Mouse (Mus musculus) E14TG2a.4 (cell line): ENCODE data around the gene Tdrd1.

Experiments
- H3K27me3 ChIP-seq: 2 replicates; pipeline ENCODE4 v1.6.1; 2014; ENCODE audit warnings: low read length, control low read depth; ENCODE audit not compliant: insufficient read depth
- H3K36me3 ChIP-seq: 2 replicates; pipeline ENCODE4 v1.6.1; 2014; ENCODE audit warnings: low read length, control low read depth; ENCODE audit not compliant: insufficient read depth
- H3K4me1 ChIP-seq: replicated peaks from 2 replicates; pipeline ENCODE4 v1.6.1; 2014; ENCODE audit warnings: low read depth, low read length, control low read depth
- H3K4me3 ChIP-seq: replicated peaks from 2 replicates; pipeline ENCODE4 v1.5.1; 2014; ENCODE audit warnings: mild to moderate bottlenecking, low read length
- H3K9me3 ChIP-seq: 2 replicates; pipeline ENCODE4 v1.6.1; 2014; ENCODE audit warnings: low read length, control low read depth
- CTCF ChIP-seq: conservative IDR thresholded peaks from 2 replicates; pipeline ENCODE4 v1.5.1; 2014; ENCODE audit warnings: low read length
- NANOG ChIP-seq: IDR thresholded peaks from 2 replicates; pipeline ENCODE4 v1.6.1; 2014; ENCODE audit warnings: borderline replicate concordance, low read length, mixed read lengths
- POU5F1 ChIP-seq: IDR thresholded peaks from 2 replicates; pipeline ENCODE4 v1.6.1; 2014; ENCODE audit warnings: low read length, borderline replicate concordance

Gene Tdrd1

GRCm38 (mm10) chr19:56821040-56821797 lies 4.8 kb upstream of the Tdrd1 start:
- Histone ChIP-seq H3K9me3 (no peaks in the 10 kb centered on the region), H3K4me1 (peaks cover 29% of the 10 kb centered on the region), H3K4me3 (peak overlapping the region; percentile 99), H3K27me3 (peaks cover 28% of the 10 kb centered on the region), H3K36me3 (peaks cover 15% of the 10 kb centered on the region)
- TF ChIP-seq POU5F1 (no peak), CTCF (no peak), NANOG (no peak)

- Histone ChIP-seq H3K27me3 (peaks cover 35% of the 10 kb centered on the region), H3K4me3 (peak within 1 kb of the TSS; percentile 99), H3K36me3 (peaks cover 15% of the 10 kb centered on the region), H3K9me3 (no peaks in the 10 kb centered on the region), H3K4me1 (peaks cover 30% of the 10 kb centered on the region)
- TF ChIP-seq POU5F1 (no peak), NANOG (no peak), CTCF (no peak)
Measured at GRCm38 (mm10) chr19:56821798-56822447, 4.1 kb upstream of the Tdrd1 start, which contains the start of gene Ccdc186. TSS of gene Ccdc186 (minus strand) at chr19:56822190.

GRCm38 (mm10) chr19:56822448-56822836 lies 3.6 kb upstream of the Tdrd1 start:
- Histone ChIP-seq H3K4me1 (peaks cover 26% of the 10 kb centered on the region), H3K9me3 (no peaks in the 10 kb centered on the region), H3K27me3 (peaks cover 40% of the 10 kb centered on the region), H3K4me3 (peak overlapping the region; percentile 99), H3K36me3 (peaks cover 14% of the 10 kb centered on the region)
- TF ChIP-seq CTCF (no peak), POU5F1 (no peak), NANOG (no peak)

GRCm38 (mm10) chr19:56828305-56828704 lies 2.3 kb downstream of the Tdrd1 start:
- Histone ChIP-seq H3K36me3 (no peaks in the 10 kb centered on the region), H3K4me1 (0 out of 2 replicates have a peak, but pooled peaks cover 3% of the 10 kb centered on the region), H3K9me3 (no peaks in the 10 kb centered on the region), H3K27me3 (peaks cover 64% of the 10 kb centered on the region), H3K4me3 (no peak overlapping the region)
- no peak for TF ChIP-seq NANOG
- TF ChIP-seq CTCF, result no peak
- TF ChIP-seq POU5F1, result no peak

GRCm38 (mm10) chr19:56829267-56829666 lies 3.3 kb downstream of the Tdrd1 start:
- Histone ChIP-seq H3K36me3 (no peaks in the 10 kb centered on the region), H3K4me1 (0 out of 2 replicates have a peak, but pooled peaks cover 3% of the 10 kb centered on the region), H3K4me3 (no peak overlapping the region), H3K27me3 (peaks cover 57% of the 10 kb centered on the region), H3K9me3 (no peaks in the 10 kb centered on the region)
- TF ChIP-seq POU5F1, result no peak
- TF ChIP-seq CTCF, result no peak
- no peak for TF ChIP-seq NANOG

- no peaks in the 10 kb centered on the region for H3K36me3 ChIP-seq
- TF ChIP-seq NANOG (no peak), CTCF (no peak), POU5F1 (no peak)
Measured at GRCm38 (mm10) chr19:56830163-56830562, 4.2 kb downstream of the Tdrd1 start.

GRCm38 (mm10) chr19:56835340-56835739 lies 9.3 kb downstream of the Tdrd1 start:
- TF ChIP-seq POU5F1 (no peak), CTCF (no peak), NANOG (no peak)
- Histone ChIP-seq H3K36me3 (no peaks in the 10 kb centered on the region), H3K27me3 (peaks cover 10% of the 10 kb centered on the region; the same call in 1 of the 2 replicates), H3K4me1 (no peaks in the 10 kb centered on the region), H3K9me3 (no peaks in the 10 kb centered on the region), H3K4me3 (no peak overlapping the region)

More at GRCm38 (mm10) chr19:56830163-56830562, 4.2 kb downstream of the Tdrd1 start:
- H3K4me3 ChIP-seq, result no peak overlapping the region
- peaks cover 49% of the 10 kb centered on the region for H3K27me3 ChIP-seq
- H3K9me3 ChIP-seq, result no peaks in the 10 kb centered on the region
- H3K4me1 ChIP-seq, result 0 out of 2 replicates have a peak, but pooled peaks cover 3% of the 10 kb centered on the region

- no peaks in the 10 kb centered on the region for H3K36me3 ChIP-seq
- no peak overlapping the region for H3K4me3 ChIP-seq
- TF ChIP-seq NANOG (no peak), POU5F1 (no peak), CTCF (no peak)
- H3K4me1 ChIP-seq, result peaks cover 4% of the 10 kb centered on the region
- peaks cover 3% of the 10 kb centered on the region; the same call in 1 of the 2 replicates for H3K27me3 ChIP-seq
- H3K9me3 ChIP-seq, result no peaks in the 10 kb centered on the region
Measured at GRCm38 (mm10) chr19:56838942-56839706, 13.1 kb downstream of the Tdrd1 start.
